Mouse (Mus musculus): Measurements from ENCODE around the gene Eno3. TPM values are rescaled to one million over a fixed set of nuclear protein-coding genes. Genes with fewer than 3 reads are reported as not detected.

Gene Eno3
- polyA plus RNA-seq, 1 experiment, result 97.3 TPM

GRCm38 (mm10) chr11:70654923-70655570 lies 2.0 kb upstream of the Eno3 start:
- peak; percentile 84 for DNase-seq
- under 1% methylated on average over 48 of the region's 48 CpGs for WGBS
- Histone ChIP-seq H3K4me1 (ENCODE audit: control insufficient read depth, insufficient read depth, low read length) (peaks cover 23% of the 10 kb centered on the region), H3K4me3 (replicated peaks; ENCODE audit: extremely low read depth, low read depth, low read length) (peak overlapping the region; percentile 66)
- no peak for TF ChIP-seq CTCF (IDR thresholded peaks at IDR 0.05; ENCODE audit: insufficient read depth, low read length)
- TF ChIP-seq POLR2A (IDR thresholded peaks at IDR 0.05; ENCODE audit: borderline replicate concordance, extremely low read depth, low read depth, low read length), result peak; percentile 67; the same call in 1 of the 2 replicates

DNA sequence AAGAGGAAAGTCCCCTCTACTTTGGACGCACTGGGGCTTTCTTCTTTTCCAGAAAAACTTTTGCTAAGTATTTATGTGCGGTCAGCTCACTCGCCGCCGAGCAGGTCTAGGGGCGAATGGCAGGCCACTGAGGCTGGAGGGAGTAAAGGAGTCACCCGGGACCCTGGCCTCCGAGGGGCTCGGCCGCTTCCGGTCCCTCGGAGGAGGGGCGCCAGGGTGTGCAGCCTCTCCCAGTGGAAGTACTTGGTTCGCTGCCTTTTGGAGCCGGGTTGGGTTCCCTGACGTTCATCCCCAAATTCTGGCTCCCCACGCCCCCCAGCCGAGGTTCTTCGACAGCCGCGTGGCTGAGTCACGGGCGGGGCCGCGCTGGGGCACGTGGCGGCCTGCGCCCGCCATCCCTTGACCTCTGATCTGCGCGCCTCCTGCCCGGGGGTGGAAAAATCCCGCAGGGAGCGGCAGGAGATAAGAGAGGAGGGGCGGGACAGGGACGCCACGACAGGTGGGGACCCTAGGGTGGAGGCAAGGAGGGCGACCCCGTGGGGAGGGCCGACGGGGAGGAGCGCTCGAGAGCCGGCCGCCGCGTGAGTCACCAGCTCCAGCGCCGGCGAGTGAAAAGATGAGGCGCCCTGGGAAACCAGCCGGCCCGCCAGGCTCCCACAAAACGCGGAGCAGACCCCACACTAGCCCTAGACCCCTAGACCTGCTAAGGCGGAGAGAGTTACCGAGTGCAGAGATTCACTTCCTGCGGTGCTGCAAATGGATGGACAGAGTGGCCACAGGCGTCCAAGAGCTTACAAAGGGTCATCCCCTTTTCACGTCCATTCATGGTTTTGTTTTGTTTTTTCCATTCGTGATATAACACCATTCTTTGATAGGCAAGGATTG lies 1.2 kb upstream of the Eno3 start:
- 3% methylated on average over 59 of the region's 61 CpGs for WGBS
- Histone ChIP-seq H3K4me1 (ENCODE audit: control insufficient read depth, insufficient read depth, low read length) (peaks cover 21% of the 10 kb centered on the region), H3K4me3 (replicated peaks; ENCODE audit: extremely low read depth, low read depth, low read length) (peak overlapping the region; percentile 66)
- peak; percentile 79 for DNase-seq
- TF ChIP-seq POLR2A (IDR thresholded peaks at IDR 0.05; ENCODE audit: borderline replicate concordance, extremely low read depth, low read depth, low read length) (no peak), CTCF (IDR thresholded peaks at IDR 0.05; ENCODE audit: insufficient read depth, low read length) (no peak)

DNA sequence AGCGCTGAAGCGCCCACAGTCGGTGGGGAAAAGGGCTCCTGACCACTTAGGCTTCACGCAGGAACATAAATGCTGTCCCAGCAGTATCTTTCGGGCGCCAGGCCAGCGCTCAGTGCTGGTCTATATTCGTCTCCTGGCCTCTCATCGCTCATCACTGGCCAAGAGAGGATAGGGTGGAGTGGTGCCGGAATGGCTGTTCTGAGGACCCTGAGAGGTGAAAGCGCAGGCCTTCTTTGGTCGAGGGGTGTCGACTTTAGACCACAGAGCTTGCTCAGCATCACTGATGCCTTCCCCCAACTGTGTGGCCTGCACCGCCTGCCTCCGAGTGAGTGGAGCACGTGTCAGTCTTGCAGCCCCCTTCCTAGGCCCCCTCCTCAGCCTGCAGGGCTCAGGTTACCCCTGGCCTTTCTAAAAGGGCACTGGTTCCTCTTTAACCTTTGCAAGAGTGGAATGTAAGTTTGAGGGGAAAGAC lies 510 bp upstream of the Eno3 start:
- no peak for DNase-seq
- peaks cover 18% of the 10 kb centered on the region for H3K4me1 ChIP-seq (ENCODE audit: control insufficient read depth, insufficient read depth, low read length)
- H3K4me3 ChIP-seq (replicated peaks; ENCODE audit: extremely low read depth, low read depth, low read length), result peak overlapping the region; percentile 61
- TF ChIP-seq POLR2A (IDR thresholded peaks at IDR 0.05; ENCODE audit: borderline replicate concordance, extremely low read depth, low read depth, low read length) (no peak), CTCF (IDR thresholded peaks at IDR 0.05; ENCODE audit: insufficient read depth, low read length) (no peak)
- 38% methylated on average over 16 of the region's 16 CpGs for WGBS

GRCm38 (mm10) chr11:70657573-70657972 lies 571 bp downstream of the Eno3 start:
- no peak for DNase-seq
- no peak overlapping the region for H3K4me3 ChIP-seq (replicated peaks; ENCODE audit: extremely low read depth, low read depth, low read length)
- WGBS, result 50% methylated on average over 6 of the region's 6 CpGs
- peaks cover 13% of the 10 kb centered on the region for H3K4me1 ChIP-seq (ENCODE audit: control insufficient read depth, insufficient read depth, low read length)
- TF ChIP-seq POLR2A (IDR thresholded peaks at IDR 0.05; ENCODE audit: borderline replicate concordance, extremely low read depth, low read depth, low read length) (no peak), CTCF (IDR thresholded peaks at IDR 0.05; ENCODE audit: insufficient read depth, low read length) (no peak)

- TF ChIP-seq CTCF (IDR thresholded peaks at IDR 0.05; ENCODE audit: insufficient read depth, low read length), result no peak
- TF ChIP-seq POLR2A (IDR thresholded peaks at IDR 0.05; ENCODE audit: borderline replicate concordance, extremely low read depth, low read depth, low read length), result no peak
- Histone ChIP-seq H3K4me1 (ENCODE audit: control insufficient read depth, insufficient read depth, low read length) (peaks cover 9% of the 10 kb centered on the region), H3K4me3 (replicated peaks; ENCODE audit: extremely low read depth, low read depth, low read length) (no peak overlapping the region)
- DNase-seq, result no peak
- 68% methylated on average over 9 of the region's 9 CpGs for WGBS
These were observed 989 bp downstream of the Eno3 start for GRCm38 (mm10) chr11:70657991-70658390.

- TF ChIP-seq CTCF (IDR thresholded peaks at IDR 0.05; ENCODE audit: insufficient read depth, low read length) (no peak), POLR2A (IDR thresholded peaks at IDR 0.05; ENCODE audit: borderline replicate concordance, extremely low read depth, low read depth, low read length) (no peak)
- 65% methylated on average over 5 of the region's 5 CpGs for WGBS
- no peak for DNase-seq
- Histone ChIP-seq H3K4me3 (replicated peaks; ENCODE audit: extremely low read depth, low read depth, low read length) (no peak overlapping the region), H3K4me1 (ENCODE audit: control insufficient read depth, insufficient read depth, low read length) (peaks cover 9% of the 10 kb centered on the region; the same call in 1 of the 2 replicates)
These were observed 1.5 kb downstream of the Eno3 start for GRCm38 (mm10) chr11:70658521-70658920.

- 67% methylated on average over 8 of the region's 8 CpGs for WGBS
- Histone ChIP-seq H3K4me1 (ENCODE audit: control insufficient read depth, insufficient read depth, low read length) (peaks cover 9% of the 10 kb centered on the region; the same call in 1 of the 2 replicates), H3K4me3 (replicated peaks; ENCODE audit: extremely low read depth, low read depth, low read length) (no peak overlapping the region)
- DNase-seq, result no peak
- TF ChIP-seq POLR2A (IDR thresholded peaks at IDR 0.05; ENCODE audit: borderline replicate concordance, extremely low read depth, low read depth, low read length) (no peak), CTCF (IDR thresholded peaks at IDR 0.05; ENCODE audit: insufficient read depth, low read length) (no peak)
These were observed 1.9 kb downstream of the Eno3 start for GRCm38 (mm10) chr11:70658942-70659341.

DNA sequence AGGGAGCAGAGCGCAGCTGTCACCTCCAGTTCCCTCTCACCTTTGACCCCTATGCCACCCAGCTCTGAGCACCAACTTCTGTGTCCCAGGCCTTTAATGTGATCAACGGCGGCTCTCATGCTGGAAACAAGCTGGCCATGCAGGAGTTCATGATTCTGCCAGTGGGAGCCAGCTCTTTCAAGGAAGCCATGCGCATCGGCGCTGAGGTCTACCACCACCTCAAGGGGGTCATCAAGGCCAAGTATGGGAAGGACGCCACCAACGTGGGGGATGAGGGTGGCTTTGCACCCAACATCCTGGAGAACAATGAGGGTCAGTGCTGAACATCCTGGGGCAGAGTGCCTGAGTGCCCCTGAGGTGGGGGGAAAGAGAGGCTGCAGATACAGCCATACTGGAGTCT lies 3.6 kb downstream of the Eno3 start:
- H3K4me1 ChIP-seq (ENCODE audit: control insufficient read depth, insufficient read depth, low read length), result peaks cover 7% of the 10 kb centered on the region; the same call in 1 of the 2 replicates
- no peak overlapping the region for H3K4me3 ChIP-seq (replicated peaks; ENCODE audit: extremely low read depth, low read depth, low read length)
- no peak for TF ChIP-seq POLR2A (IDR thresholded peaks at IDR 0.05; ENCODE audit: borderline replicate concordance, extremely low read depth, low read depth, low read length)
- no peak for TF ChIP-seq CTCF (IDR thresholded peaks at IDR 0.05; ENCODE audit: insufficient read depth, low read length)
- no peak for DNase-seq
- 84% methylated on average over 8 of the region's 8 CpGs for WGBS

DNA sequence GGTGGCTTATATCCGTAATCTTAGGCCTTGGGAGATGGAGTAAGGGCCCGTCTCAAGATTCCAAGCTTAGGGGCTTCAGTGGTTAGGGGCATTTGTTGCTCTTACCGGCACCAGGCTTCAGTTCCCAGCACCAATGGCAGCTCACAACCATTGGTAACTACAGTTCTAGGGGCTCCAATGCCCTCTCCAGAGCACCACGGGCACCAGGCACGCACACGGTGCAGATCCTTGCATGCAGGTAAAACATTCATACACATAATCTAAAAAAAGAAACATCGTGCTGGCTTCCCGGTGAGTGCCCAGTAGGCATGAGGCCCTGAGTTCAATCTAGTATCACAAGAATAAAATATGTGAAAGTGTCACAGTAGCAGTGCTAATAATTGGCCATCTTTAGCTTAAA lies 6.1 kb downstream of the Eno3 start:
- 90% methylated on average over 8 of the region's 8 CpGs for WGBS
- no peak overlapping the region for H3K4me3 ChIP-seq (replicated peaks; ENCODE audit: extremely low read depth, low read depth, low read length)
- no peak for TF ChIP-seq POLR2A (IDR thresholded peaks at IDR 0.05; ENCODE audit: borderline replicate concordance, extremely low read depth, low read depth, low read length)
- TF ChIP-seq CTCF (IDR thresholded peaks at IDR 0.05; ENCODE audit: insufficient read depth, low read length), result no peak
- no peak for DNase-seq
- peaks cover 4% of the 10 kb centered on the region; the same call in 1 of the 2 replicates for H3K4me1 ChIP-seq (ENCODE audit: control insufficient read depth, insufficient read depth, low read length)
